Mouse (Mus musculus) CH12.LX (cell line): ENCODE results near the gene Ehd3.

Source experiments
- CTCF ChIP-seq, 2 experiments: IDR thresholded peaks in 1 of 2; conservative IDR thresholded peaks in 1 of 2; 2 replicates each; pipeline ENCODE4 v1.5.1; 2011 to 2012; ENCODE audit warnings: low read depth in 2 of 2, low read length in 2 of 2, improper control_type of control experiment in 1 of 2, inconsistent platforms in 1 of 2, mild to moderate bottlenecking in 1 of 2, moderate library complexity in 1 of 2
- JUND ChIP-seq: conservative IDR thresholded peaks from 2 replicates; pipeline ENCODE4 v1.6.1; 2011; ENCODE audit warnings: low read depth, low read length, improper control_type of control experiment
- KAT2A ChIP-seq: IDR thresholded peaks from 2 replicates; pipeline ENCODE4 v1.6.1; 2012; ENCODE audit warnings: low read length, improper control_type of control experiment, inconsistent platforms; ENCODE audit not compliant: insufficient replicate concordance
- MAFK ChIP-seq: IDR thresholded peaks from 2 replicates; pipeline ENCODE4 v1.6.1; 2011; ENCODE audit warnings: low read length, improper control_type of control experiment; ENCODE audit not compliant: insufficient replicate concordance
- MEF2A ChIP-seq: IDR thresholded peaks from 2 replicates; pipeline ENCODE4 v1.6.1; 2014; ENCODE audit warnings: low read depth, mild to moderate bottlenecking, inconsistent platforms, low read length, improper control_type of control experiment, borderline replicate concordance
- NELFE ChIP-seq: IDR thresholded peaks from 2 replicates; pipeline ENCODE4 v1.6.1; 2011; ENCODE audit warnings: low read depth, low read length, improper control_type of control experiment
- POLR2A ChIP-seq: IDR thresholded peaks from 2 replicates; pipeline ENCODE4 v1.6.1; 2011; ENCODE audit warnings: low read depth, mild to moderate bottlenecking, improper control_type of control experiment, low read length
- POLR2AphosphoS2 ChIP-seq: IDR thresholded peaks from 2 replicates; pipeline ENCODE4 v1.6.1; 2011; ENCODE audit warnings: low read depth, low read length, improper control_type of control experiment
- TCF12 ChIP-seq: IDR thresholded peaks from 2 replicates; pipeline ENCODE4 v1.6.1; 2014; ENCODE audit warnings: low read depth, mild to moderate bottlenecking, inconsistent platforms, low read length, improper control_type of control experiment
- USF1 ChIP-seq: IDR thresholded peaks from 2 replicates; pipeline ENCODE4 v1.6.1; 2014; ENCODE audit warnings: low read depth, mild to moderate bottlenecking, inconsistent platforms, low read length, improper control_type of control experiment
- USF2 ChIP-seq: conservative IDR thresholded peaks from 2 replicates; pipeline ENCODE4 v1.6.1; 2011; ENCODE audit warnings: low read depth, low read length, improper control_type of control experiment
- ZNF384 ChIP-seq: IDR thresholded peaks from 2 replicates; pipeline ENCODE4 v1.6.1; 2012; ENCODE audit warnings: low read depth, low read length, improper control_type of control experiment, inconsistent platforms

- TF ChIP-seq CTCF (conservative IDR thresholded peaks at IDR 0.05 in 1 of 2, IDR thresholded peaks at IDR 0.05 in 1 of 2; ENCODE audit: low read depth in 2 of 2, low read length in 2 of 2): no peak
- TF ChIP-seq MEF2A: no peak
- TF ChIP-seq KAT2A: no peak
- TF ChIP-seq POLR2AphosphoS2: no peak
- TF ChIP-seq USF1: no peak
- no peak for TF ChIP-seq TCF12
- TF ChIP-seq MAFK: no peak
- TF ChIP-seq NELFE: no peak
- TF ChIP-seq USF2: no peak
- TF ChIP-seq POLR2A: no peak
- TF ChIP-seq ZNF384: no peak
- no peak for TF ChIP-seq JUND
These were observed 49.1 kb downstream of the Ehd3 start for GRCm38 (mm10) chr17:73853041-73853440.
